Mouse (Mus musculus) cerebellum, adult 9-11 months (tissue): ENCODE data around the gene Trim68.
"Not testable (repeated sequence)": the region's sequence is repeated elsewhere in the genome, so short reads cannot be mapped to it uniquely, and the experiment has no call there.

Source experiments
- DNase-seq: peaks from one replicate; pipeline ENCODE4 v3.0.0; 2022

Gene Trim68

DNA sequence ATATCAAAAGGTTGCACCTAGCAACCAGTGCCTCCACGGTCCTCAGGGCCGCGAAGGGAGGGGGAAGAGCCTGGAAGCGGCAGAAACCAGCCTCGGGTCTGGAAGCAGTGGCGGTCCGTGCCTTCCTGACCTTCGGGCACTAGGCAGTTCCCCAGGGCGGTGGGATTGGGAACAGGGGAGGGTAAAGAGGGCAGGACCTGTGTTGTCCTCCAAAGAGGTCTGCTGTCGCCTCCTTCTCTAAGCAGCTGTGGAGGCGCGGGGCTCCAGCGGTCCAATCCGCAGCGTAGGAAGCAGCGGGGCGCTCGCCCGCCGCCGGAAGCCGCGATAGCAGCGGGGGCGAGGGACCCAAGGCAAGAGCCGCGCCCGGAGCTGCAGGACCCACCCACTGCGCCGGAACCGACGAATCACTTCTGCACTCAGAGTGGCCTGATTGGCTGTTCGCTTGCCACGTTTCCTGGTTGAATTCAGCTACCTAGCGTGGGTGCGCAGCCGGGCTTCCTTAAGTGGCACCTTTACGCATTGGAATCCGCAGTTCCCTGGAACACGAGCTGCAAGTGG lies at the start of gene Trim68:
Gene Trim68, minus strand, starts transcription at position 384 of the 558 bp plus-strand sequence.
- peak; percentile 59 for DNase-seq

DNA sequence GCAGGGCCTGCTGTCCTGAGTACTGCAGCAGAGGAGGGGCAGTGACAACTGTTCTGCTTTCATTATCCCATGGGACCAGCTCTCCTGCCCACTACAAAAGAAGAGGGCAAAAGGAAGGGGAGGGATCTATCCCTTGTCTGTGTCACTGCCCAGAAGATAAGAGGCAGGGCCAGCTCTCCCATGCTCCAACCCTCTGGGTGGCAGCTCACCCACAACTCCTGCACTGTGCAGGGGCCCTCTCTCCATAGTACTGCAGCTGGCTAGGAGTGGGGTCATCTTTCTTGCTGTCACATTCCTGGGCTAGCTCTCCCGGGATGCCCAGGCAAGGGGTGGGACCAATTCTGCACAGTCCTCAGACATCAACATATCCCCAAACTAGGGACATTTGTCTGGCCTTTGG lies 46.7 kb upstream of the Trim68 start:
- no peak for DNase-seq

GRCm38 (mm10) chr7:102727391-102727790 lies 40.3 kb upstream of the Trim68 start, which contains the start of gene Olfr559:
Gene Olfr559 (minus strand): TSS chr7:102727491.
- no peak for DNase-seq

DNA sequence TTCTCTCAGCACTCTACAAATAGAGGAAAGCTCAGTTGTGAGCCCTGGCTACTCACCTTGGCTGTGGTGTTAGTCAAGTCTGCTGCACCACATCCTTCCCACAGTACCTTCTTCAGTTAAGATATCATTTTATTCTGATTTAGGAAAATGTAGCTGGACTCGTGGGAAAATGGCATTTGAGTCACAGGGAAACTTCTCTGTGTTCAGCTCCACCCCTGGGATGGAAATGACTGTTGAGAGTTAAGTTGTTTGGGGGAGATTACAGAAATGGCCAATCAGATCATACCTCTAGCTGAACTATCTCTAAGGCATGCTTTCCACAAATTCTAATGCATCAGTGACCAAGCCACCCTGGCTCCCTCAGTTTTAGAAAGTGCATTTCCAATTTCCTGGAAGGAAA lies 31.8 kb upstream of the Trim68 start, which contains the start of gene Olfr33:
Gene Olfr33, minus strand, starts transcription at position 101 of the 400 bp plus-strand sequence.
- no peak for DNase-seq

- DNase-seq, result no peak
These were observed 14.8 kb upstream of the Trim68 start, which contains the start of gene Olfr558 for GRCm38 (mm10) chr7:102701915-102702314. Gene Olfr558 (plus strand): TSS chr7:102702215.

DNA sequence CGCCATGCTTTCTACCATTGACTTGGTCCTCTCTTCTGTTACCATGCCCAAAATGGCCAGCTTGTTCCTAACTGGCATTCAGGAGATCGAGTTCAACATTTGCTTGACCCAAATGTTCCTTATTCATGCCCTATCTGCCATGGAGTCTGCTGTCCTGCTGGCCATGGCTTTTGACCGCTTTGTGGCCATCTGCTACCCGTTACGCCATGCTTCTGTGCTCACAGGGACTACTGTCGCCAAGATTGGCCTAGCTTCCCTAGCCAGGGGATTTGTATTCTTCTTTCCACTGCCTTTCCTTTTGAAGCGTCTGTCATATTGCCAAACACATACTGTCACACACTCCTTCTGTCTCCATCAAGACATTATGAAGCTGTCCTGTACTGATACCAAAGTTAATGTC lies 11.3 kb upstream of the Trim68 start:
- DNase-seq, result peak; percentile 56

DNA sequence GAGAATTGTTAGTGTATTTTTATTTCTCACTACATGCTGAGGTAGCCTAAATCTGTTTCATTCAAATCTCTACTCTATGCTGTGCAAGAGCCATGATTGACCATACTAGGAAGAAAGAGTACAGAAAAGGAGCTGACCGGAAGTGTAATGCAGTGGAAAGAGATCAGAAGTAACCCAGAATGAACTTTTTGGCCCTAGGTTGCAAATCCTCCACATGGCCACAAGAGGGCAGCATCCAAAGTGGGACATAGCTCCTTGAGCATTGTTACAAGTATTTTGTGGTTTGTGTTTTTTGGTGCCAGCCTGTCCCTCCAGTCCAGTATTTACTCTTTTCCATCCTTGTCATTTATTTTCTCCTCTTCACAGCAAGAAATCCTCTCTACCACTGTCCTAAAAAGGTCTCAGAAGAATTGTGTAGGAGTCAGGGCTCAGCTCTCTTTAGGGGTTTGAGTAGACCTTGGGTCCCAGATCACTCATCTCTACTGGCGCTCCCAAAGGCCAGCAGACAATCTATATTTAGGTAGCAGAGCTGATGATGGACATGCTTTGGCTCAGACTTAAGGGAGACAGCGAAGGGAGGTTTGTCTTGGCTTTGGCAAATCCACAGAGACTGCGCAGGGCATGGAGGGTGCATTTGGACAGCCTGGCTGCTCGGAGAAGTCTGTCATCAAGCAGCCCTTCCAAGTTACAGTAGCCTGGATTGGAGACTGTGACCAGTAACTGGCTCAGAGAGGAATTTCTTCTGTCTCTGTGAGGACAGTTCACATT lies 8.4 kb upstream of the Trim68 start, which contains the start of gene Olfr557:
Gene Olfr557, plus strand, starts transcription at position 553 of the 768 bp plus-strand sequence.
- no peak for DNase-seq

GRCm38 (mm10) chr7:102681916-102682315 lies 5.2 kb downstream of the Trim68 start:
- DNase-seq, result no peak

DNA sequence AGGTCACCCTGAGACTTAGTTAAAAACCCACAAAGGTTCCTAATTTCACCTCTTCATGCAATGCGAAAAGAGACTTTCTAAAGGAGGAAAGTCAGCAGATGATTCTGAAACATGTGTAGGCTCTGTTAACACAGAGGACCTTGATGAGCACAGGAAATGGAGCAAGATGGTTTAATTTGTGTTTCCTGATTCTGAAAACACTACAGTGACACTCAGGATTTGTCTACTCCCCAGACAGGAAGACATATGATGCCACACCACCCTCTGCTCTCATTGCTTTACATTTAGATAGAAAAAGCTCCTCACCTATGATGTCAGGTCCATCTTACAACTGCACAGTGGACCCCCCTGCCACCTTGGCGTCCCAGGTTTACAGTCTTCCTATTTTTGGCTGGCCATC lies 10.9 kb downstream of the Trim68 start:
- DNase-seq, result no peak

GRCm38 (mm10) chr7:102665378-102665777 lies 21.7 kb downstream of the Trim68 start:
- DNase-seq, result no peak

- no peak for DNase-seq
These were observed 22.5 kb downstream of the Trim68 start, which contains the start of gene Olfr556 for GRCm38 (mm10) chr7:102664599-102664998. Gene Olfr556 (plus strand): TSS chr7:102664899.

GRCm38 (mm10) chr7:102658523-102658922 lies 28.6 kb downstream of the Trim68 start, which contains the start of gene Olfr555:
Gene Olfr555 (plus strand): TSS chr7:102658823.
- DNase-seq, result no peak

DNA sequence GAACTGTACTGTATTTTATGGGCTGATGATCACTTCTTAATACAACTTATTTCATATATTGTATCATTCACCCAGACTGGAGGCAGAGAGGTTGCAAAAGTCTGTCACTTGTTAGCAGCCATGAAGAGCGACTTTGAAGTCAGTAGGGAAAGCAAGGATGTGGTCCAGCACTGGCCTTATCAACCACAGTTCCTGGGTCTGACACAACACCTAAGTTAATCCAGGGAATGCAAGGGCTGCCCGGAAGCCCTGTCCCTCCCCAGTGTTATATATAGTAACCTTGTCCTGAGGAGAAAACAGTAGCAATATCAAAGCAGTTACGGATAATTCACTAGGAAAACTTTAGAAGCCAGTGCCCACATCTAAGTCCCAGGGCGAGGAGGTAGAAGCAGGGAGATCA lies 42.2 kb downstream of the Trim68 start:
- not testable (repeated sequence) for DNase-seq

- no peak for DNase-seq
These were observed 49.0 kb downstream of the Trim68 start, which contains the start of gene Olfr554 for GRCm38 (mm10) chr7:102638132-102638531. Gene Olfr554 (plus strand): TSS chr7:102638432.

GRCm38 (mm10) chr7:102636665-102637064 lies 50.5 kb downstream of the Trim68 start:
- DNase-seq, result peak; percentile 6
